Mouse (Mus musculus) megakaryocyte-erythroid progenitor cell, adult 5 weeks (primary cell): ENCODE results near the gene Ppp1r12c. TPM values are rescaled to one million over a fixed set of nuclear protein-coding genes. Genes with fewer than 3 reads are reported as not detected.

Experiments
- polyA plus RNA-seq: library from polyadenylated mRNA; stranded (reverse); fragments of >175 nt; gene quantifications from 2 replicates; pipeline ENCODE4 v1.2.3, GENCODE M21; 2012

Gene Ppp1r12c
- polyA plus RNA-seq = 216 and 316 TPM in 2 replicates

DNA sequence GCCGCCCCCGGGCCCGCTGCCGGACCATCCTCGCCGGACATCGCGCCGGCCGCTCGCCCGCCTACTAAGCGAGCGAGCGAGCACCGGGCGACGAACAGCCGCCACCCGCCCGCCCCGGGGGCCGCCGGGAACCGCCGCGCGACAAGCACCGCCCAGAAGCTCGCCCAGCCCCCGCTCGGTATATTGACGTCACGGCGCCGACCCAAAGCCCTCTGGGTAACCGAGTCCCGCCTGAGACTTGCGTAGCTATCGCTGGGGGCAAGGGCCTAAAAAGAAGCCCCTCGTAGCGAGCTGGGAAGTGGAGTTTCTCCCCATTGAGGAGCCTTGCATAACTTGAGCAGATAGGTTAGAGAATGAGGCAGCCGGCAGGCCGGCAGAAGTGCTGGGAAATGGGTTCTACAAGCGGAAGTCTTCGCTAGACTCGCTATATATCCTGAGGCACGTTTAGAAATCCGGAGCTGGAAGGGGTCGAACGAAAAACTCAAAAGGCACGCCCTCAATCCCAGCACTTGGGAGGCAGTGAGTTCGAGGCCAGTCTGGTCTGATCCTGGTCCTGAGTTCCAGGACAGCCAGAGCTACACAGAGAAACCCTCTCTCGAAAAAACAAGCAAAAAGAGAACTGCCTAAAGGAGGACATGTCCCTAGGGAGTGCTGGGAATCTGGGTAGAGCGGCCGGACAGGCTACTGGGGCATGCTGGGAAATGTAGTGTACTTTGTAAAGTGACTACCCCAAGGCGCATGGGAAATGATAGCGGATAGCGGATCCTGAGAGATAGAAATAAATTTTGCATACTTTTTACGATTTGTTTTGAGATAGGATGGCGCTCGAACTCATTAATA lies at the start of gene Ppp1r12c:
Gene Ppp1r12c (minus strand): TSS at position 123 of the 840 bp plus-strand sequence.

DNA sequence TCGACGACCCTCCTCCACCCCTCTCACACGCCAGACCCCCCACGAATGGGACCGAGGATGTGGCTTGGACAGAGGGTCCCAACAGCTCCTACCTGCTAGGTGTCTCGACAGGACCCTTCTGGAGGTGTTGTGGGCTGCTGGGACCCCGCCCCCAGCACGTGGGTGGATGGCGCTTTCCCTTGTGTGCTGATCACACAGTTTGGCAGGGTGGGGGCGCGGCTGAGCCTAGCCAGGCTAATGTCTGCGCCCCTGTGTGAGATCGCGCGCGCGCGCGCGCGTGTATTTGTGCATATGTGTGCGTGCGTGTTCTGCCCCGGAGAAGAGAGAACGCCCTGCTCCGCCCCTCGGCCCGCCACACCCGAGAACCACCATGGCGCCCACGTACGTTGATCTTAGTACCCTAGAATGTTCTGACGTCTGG lies 45.8 kb upstream of the Ppp1r12c start, which contains the start of gene Syt5:
Gene Syt5 (minus strand): TSS at position 321 of the 421 bp plus-strand sequence.

DNA sequence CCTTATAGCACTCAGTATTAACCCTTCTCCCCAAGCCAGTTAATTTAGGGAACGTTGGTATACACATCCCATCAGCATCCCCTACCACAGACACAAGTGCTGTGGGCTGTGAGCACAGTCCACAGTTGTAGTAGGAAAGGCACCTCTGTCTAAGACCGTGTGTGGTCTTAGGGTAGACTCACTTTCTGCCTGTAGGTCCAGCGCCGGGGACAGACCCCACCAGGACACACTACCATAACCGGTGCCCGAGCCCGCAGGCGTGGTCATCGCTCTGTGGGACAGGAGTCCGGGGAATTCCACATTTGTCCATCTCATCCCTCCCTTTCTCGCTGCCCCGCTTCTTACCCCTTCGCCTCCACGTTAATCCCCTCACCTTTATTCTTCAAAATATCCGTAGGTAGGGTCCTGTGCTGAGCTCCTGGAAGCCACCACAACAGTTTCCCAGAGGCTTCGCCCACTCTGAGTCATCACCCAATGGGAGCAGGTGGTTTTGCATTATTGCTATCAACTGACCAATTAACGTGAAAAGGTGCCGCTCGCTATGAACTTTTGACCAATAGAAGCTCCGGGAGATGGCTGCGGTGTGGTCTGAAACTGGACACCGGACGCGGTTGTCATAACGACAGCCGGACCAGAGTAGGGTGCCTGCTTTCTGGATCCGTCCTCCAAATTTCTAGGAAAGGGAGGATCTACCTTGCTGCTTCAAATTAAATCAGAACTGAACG lies 30.7 kb upstream of the Ppp1r12c start, which contains the start of gene Dnaaf3:
Gene Dnaaf3 (minus strand): TSS at position 449 of the 725 bp plus-strand sequence.

DNA sequence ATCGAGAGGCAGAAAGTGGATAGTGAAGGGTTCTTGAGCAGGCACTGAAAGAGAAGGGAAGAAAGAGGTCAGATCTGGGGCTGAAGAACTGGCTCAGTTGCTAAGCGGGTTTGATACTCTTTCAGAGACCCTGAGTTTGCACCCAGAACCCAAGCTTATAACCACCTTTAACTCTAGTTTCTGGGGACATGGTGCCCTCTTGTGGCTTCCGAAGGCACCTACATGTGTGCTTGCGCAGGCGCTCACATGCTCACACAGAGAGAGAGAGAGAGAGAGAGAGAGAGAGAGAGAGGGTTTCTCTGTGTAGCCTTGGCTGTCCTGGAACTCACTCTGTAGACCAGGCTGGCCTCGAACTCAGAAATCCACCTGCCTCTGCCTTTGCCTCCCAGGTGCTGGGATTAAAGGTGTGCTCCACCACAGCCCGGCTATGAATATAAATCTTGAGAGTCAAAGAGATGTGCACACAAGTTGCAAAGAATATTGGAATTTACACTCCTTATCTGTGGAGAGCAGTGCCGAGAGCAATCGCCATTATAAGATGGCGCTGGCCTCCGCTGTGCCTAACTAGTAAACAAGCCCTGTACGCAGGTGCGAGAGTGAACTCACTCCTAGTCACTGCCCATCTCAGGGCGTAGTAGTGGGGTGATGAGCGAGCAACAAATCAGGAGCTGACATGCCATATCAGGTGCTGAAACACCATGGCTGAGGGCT lies 22.9 kb upstream of the Ppp1r12c start, which contains the start of gene Tnni3:
Gene Tnni3 (minus strand): TSS at position 18 of the 711 bp plus-strand sequence.

DNA sequence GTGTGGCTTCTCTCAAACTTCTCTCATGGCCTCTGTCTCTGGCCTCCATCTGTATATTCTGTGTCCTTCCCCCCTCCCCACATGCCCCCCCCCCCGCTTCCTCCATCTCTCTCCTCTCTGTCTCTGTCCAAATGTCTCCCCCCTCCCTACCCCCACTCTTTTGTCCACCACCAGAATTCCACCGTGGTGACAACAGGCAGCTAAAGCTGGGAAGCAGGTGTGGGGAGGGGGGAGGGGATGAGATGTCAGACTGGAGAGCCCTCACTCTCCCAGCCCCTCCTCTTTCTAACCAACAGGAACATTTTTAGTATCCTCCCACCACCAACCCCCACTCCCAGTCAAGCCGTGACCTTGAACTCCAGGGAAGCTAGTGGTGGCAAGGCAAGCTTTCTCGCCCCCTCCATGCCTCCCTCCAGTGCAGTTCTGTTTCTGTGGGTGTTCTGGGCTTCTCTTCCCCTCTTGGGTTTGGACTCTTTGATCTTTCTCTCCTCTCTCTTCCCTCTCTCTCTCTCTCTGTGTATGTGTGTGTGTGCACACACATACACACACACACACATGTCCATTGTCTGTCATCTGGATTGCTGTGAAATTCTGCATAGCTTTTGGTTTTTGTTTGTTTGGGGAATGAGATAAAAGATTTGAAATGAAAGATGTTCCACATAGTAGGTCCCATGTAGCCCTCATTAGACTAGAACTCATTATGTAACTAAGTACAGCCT lies 15.0 kb upstream of the Ppp1r12c start, which contains the start of gene Tnnt1:
Gene Tnnt1 (minus strand): TSS at position 51 of the 719 bp plus-strand sequence.

DNA sequence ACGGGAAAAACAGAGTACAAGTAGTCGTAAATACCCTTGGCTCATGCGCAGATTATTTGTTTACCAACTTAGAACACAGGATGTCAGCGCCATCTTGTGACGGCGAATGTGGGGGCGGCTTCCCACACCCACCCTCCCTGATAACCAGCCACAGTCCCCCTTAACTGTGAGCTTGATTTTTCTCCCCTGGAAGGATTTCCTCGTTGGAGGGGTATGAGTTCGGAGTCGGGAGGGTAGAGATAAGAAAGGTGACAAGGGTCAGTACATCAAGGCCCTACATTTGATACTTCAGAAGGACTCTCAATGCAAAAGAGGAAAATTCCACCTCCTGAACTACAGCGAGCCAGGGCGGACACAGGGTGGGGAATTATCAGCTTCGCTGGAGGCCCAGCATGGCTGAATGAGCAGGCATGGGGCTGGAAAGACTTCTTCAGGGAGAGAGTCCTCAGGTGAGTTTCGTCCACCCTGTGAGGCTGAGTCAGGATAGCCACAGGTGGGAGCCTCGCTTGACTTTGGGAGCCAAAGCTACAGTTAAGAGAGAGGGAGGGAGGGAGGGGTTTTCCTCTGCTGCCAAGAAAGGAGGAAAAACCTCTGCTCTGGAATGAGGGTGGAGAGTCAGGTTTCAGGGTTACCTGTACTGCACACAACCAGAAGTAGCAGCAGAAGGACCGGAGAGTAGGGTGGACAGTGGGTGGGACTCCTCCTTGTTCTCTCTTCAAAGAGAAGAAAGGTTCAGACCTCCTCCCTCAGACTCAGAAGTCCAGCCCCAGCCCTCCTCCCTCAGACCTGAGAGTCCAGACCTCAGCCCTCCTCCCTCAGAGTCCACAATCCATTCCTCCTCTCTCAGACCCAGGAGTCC lies 40.7 kb downstream of the Ppp1r12c start, which contains the start of gene Eps8l1:
Gene Eps8l1 (plus strand): TSS at position 99 of the 859 bp plus-strand sequence.

DNA sequence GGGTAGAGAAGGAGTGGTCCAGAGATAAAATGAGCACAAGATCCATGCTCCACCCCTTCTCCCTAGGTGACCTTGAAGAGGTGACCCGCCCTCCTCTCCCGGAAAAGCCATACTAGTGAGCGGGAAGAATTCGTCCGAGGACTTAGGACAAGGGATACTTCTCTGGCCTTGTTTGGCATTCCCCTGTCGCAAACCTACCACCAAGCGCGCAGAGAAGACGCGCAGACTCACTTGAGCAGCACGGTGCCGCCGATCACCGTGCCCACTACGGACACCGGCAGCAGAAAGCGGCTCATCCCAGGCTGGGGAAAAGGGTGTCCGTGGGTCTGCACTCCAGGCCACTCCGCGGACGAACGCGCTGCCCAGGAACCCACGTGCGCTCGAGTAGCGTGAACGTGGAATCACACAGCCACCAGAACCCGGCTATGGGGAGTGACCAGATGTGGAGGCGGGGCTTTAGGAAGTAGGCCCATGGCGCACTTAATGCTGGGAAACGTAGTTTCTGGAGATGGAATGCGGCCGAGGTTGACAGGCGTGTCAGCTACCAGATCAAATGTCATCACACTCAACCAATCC lies 56.2 kb downstream of the Ppp1r12c start, which contains the start of gene Rdh13:
Gene Rdh13 (minus strand): TSS at position 434 of the 576 bp plus-strand sequence.

Other genes with a start within 250 kb of the Ppp1r12c start
- 0.10 TPM in 1 of 2 replicates, not detected in the other for gene Ncr1, start 164.0 kb downstream of the Ppp1r12c start, polyA plus RNA-seq
- gene Gp6, start 103.9 kb downstream of the Ppp1r12c start, polyA plus RNA-seq = not detected in 2 replicates
- 3.8 and 6.0 TPM in 2 replicates for gene Rdh13, start 56.0 kb downstream of the Ppp1r12c start, polyA plus RNA-seq
- 11.9 and 14.4 TPM in 2 replicates for gene Eps8l1, start 41.0 kb downstream of the Ppp1r12c start, polyA plus RNA-seq
- gene Tnnt1, start 14.7 kb upstream of the Ppp1r12c start, polyA plus RNA-seq = 11.7 and 17.0 TPM in 2 replicates
- 4.9 and 6.1 TPM in 2 replicates for gene Tnni3, start 22.5 kb upstream of the Ppp1r12c start, polyA plus RNA-seq
- 12.8 and 13.5 TPM in 2 replicates for gene Dnaaf3, start 30.8 kb upstream of the Ppp1r12c start, polyA plus RNA-seq
- gene Syt5, start 45.9 kb upstream of the Ppp1r12c start, polyA plus RNA-seq = 0.51 and 0.83 TPM in 2 replicates
- 0.21 TPM in 1 of 2 replicates, not detected in the other for gene Ptprh, start 102.4 kb upstream of the Ppp1r12c start, polyA plus RNA-seq
- 8.7 and 11.0 TPM in 2 replicates for gene Tmem86b, start 129.7 kb upstream of the Ppp1r12c start, polyA plus RNA-seq
- gene Ppp6r1, start 157.3 kb upstream of the Ppp1r12c start, polyA plus RNA-seq = 283 and 305 TPM in 2 replicates
- 124 and 128 TPM in 2 replicates for gene Hspbp1, start 183.4 kb upstream of the Ppp1r12c start, polyA plus RNA-seq
- 0.13 and 0.35 TPM in 2 replicates for gene Brsk1, start 188.9 kb upstream of the Ppp1r12c start, polyA plus RNA-seq
- 2.6 and 3.2 TPM in 2 replicates for gene Tmem150b, start 223.6 kb upstream of the Ppp1r12c start, polyA plus RNA-seq
- gene Kmt5c, start 238.4 kb upstream of the Ppp1r12c start, polyA plus RNA-seq = 312 and 341 TPM in 2 replicates